ENCODE assay signal across 8 mouse cellular contexts in genomic region chr5:131643176-131644174, GRCm38 (mm10).
DNase-seq lines count a peak whose midpoint lies in the region; ATAC-seq and TF ChIP-seq lines count a peak whose summit lies in the region.

No protein-coding gene starts in this region.

- H3K4me2 ChIP-seq in forebrain, embryonic 11.5 days (ENCODE audit: low read depth, low read length, severe bottlenecking): peak overlapping the region; percentile 28
- peak overlapping the region; percentile 21 for H3K4me2 ChIP-seq in hindbrain, embryonic 12.5 days (replicated peaks)
- H3K4me2 ChIP-seq in midbrain, postnatal 0 days (ENCODE audit: low read depth, low read length, poor library complexity, severe bottlenecking): no peak overlapping the region

- peak; percentile 13 for DNase-seq in cerebellum, adult 8-10 months
- DNase-seq in forebrain, embryonic 11.5 days (ENCODE audit: low spot score): peak; percentile 83
- peak; percentile 53 to 67 for DNase-seq in layer of hippocampus, postnatal 10 days (ENCODE audit: low spot score in 2 of 2)
- DNase-seq in midbrain, postnatal 0 days (ENCODE audit: low spot score): peak; percentile 88
- no peak for DNase-seq in B cell, adult 2 months
- DNase-seq in urinary bladder, postnatal 10 days (ENCODE audit: low spot score): no peak

- H3K4me1 ChIP-seq in forebrain, embryonic 11.5 days (replicated peaks; ENCODE audit: control insufficient read depth, insufficient read depth, low read length): peaks cover 36% of the 10 kb centered on the region
- peaks cover 71% of the 10 kb centered on the region for H3K4me1 ChIP-seq in hindbrain, embryonic 12.5 days
- peaks cover 9% of the 10 kb centered on the region for H3K4me1 ChIP-seq in midbrain, postnatal 0 days (ENCODE audit: insufficient read depth, low read length)

- no peaks in the 10 kb centered on the region for H3K9me3 ChIP-seq in forebrain, embryonic 11.5 days (ENCODE audit: control insufficient read depth, low read length)
- no peaks in the 10 kb centered on the region for H3K9me3 ChIP-seq in hindbrain, embryonic 12.5 days (replicated peaks)
- no peaks in the 10 kb centered on the region for H3K9me3 ChIP-seq in midbrain, postnatal 0 days (ENCODE audit: low read length)

- peaks cover 27% of the 10 kb centered on the region for H3K27me3 ChIP-seq in forebrain, embryonic 11.5 days (ENCODE audit: control insufficient read depth, insufficient read depth, low read length)
- peaks cover 15% of the 10 kb centered on the region for H3K27me3 ChIP-seq in hindbrain, embryonic 12.5 days
- no peaks in the 10 kb centered on the region for H3K27me3 ChIP-seq in midbrain, postnatal 0 days (ENCODE audit: insufficient read depth, low read length)

- peak; percentile 78 for ATAC-seq in forebrain, embryonic 11.5 days (replicated peaks; ENCODE audit: low FRiP score)
- ATAC-seq in hindbrain, embryonic 12.5 days (ENCODE audit: low FRiP score): peak; percentile 82
- peak; percentile 77 for ATAC-seq in midbrain, postnatal 0 days (ENCODE audit: low FRiP score)
- ATAC-seq in activated CD4-positive, CD25-positive, alpha-beta regulatory T cell, adult 4 months: no peak

- H3K9ac ChIP-seq in forebrain, embryonic 11.5 days (ENCODE audit: low read length): no peak overlapping the region
- H3K9ac ChIP-seq in hindbrain, embryonic 12.5 days: no peak overlapping the region
- H3K9ac ChIP-seq in midbrain, postnatal 0 days (replicated peaks; ENCODE audit: low read length, poor library complexity, severe bottlenecking): no peak overlapping the region

- H3K27ac ChIP-seq in forebrain, embryonic 11.5 days (ENCODE audit: low read depth, low read length): peak overlapping the region; percentile 71
- peak overlapping the region; percentile 82 for H3K27ac ChIP-seq in hindbrain, embryonic 12.5 days
- peak overlapping the region; percentile 26; the same call in 1 of the 2 replicates for H3K27ac ChIP-seq in midbrain, postnatal 0 days (ENCODE audit: low read depth, low read length)

- 13% methylated on average over 23 of the region's 23 CpGs for WGBS in forebrain, embryonic 11.5 days
- WGBS in hindbrain, embryonic 12.5 days: 20% methylated on average over 23 of the region's 23 CpGs
- 29% methylated on average over 23 of the region's 23 CpGs for WGBS in midbrain, postnatal 0 days

- H3K4me3 ChIP-seq in forebrain, embryonic 11.5 days (ENCODE audit: low read depth, low read length): no peak overlapping the region
- H3K4me3 ChIP-seq in hindbrain, embryonic 12.5 days: no peak overlapping the region
- no peak overlapping the region for H3K4me3 ChIP-seq in midbrain, postnatal 0 days (ENCODE audit: low read depth, low read length)

- TF ChIP-seq CTCF in midbrain, postnatal 0 days (IDR thresholded peaks at IDR 0.05): no peak

- H3K36me3 ChIP-seq in forebrain, embryonic 11.5 days (ENCODE audit: control insufficient read depth, insufficient read depth, low read length): no peaks in the 10 kb centered on the region
- no peaks in the 10 kb centered on the region for H3K36me3 ChIP-seq in hindbrain, embryonic 12.5 days
- no peaks in the 10 kb centered on the region for H3K36me3 ChIP-seq in midbrain, postnatal 0 days (ENCODE audit: insufficient read depth, low read length)

Comparison
In these comparisons a context has a peak if more than half of its experiments do, and no peak if none do; other contexts are left out.
1. DNase-seq: peak in cerebellum, adult 8-10 months (single experiment), forebrain, embryonic 11.5 days (single experiment), layer of hippocampus, postnatal 10 days (2 of 2) and midbrain, postnatal 0 days (single experiment); none in B cell, adult 2 months (0 of 2) and urinary bladder, postnatal 10 days (single experiment).
2. H3K27ac ChIP-seq: peak in every context shown above with its lines; median percentile 82 in hindbrain, embryonic 12.5 days; 71 in forebrain, embryonic 11.5 days; 26 in midbrain, postnatal 0 days.